9 mouse cellular contexts compared by ENCODE assay signal in genomic region chr2:170116704-170117281, GRCm38 (mm10). TPM values are rescaled to one million over a fixed set of nuclear protein-coding genes. Genes with fewer than 3 reads are reported as not detected.
DNase-seq lines count a peak whose midpoint lies in the region; ATAC-seq and TF ChIP-seq lines count a peak whose summit lies in the region.
"Had no signal": no experiment of that assay in that cellular context is flagged by ENCODE, and none has a peak within 500 bp of the region (broad histone marks: within the 10 kb centered on the region; RNA-seq: fewer than 3 reads in every experiment).

No protein-coding gene starts in this region.

- peaks cover 46% of the 10 kb centered on the region for H3K4me1 ChIP-seq in liver, embryonic 15.5 days (replicated peaks)

- H3K79me2 ChIP-seq in C2C12 (ENCODE audit: control insufficient read depth, insufficient read depth), result peaks cover 58% of the 10 kb centered on the region

- H3K36me3 ChIP-seq in C2C12 (ENCODE audit: control insufficient read depth, insufficient read depth), result peaks cover 72% of the 10 kb centered on the region
- H3K36me3 ChIP-seq in liver, embryonic 15.5 days (replicated peaks), result peaks cover 95% of the 10 kb centered on the region

- 23% methylated on average over 4 of the region's 4 CpGs for WGBS in liver, embryonic 15.5 days (ENCODE audit: insufficient replicate concordance)

- no peak overlapping the region for H3K4me2 ChIP-seq in liver, embryonic 15.5 days
- H3K4me2 ChIP-seq: heart, embryonic 15.5 days had no signal

- peak; percentile 2 for TF ChIP-seq CTCF in C2C12 (IDR thresholded peaks at IDR 0.05; ENCODE audit: control insufficient read depth, insufficient read depth, insufficient read length)

- H3K79me3 ChIP-seq in C2C12 (ENCODE audit: low read depth), result peaks cover 20% of the 10 kb centered on the region

- peak; percentile 91 for DNase-seq in NIH3T3 (ENCODE audit: low read depth)
- DNase-seq in embryo, embryonic 10 days (ENCODE audit: low spot score), result peak; percentile 55
- peak; percentile 50 to 51 for DNase-seq in gastrocnemius, adult 8-10 months (ENCODE audit: low spot score in 2 of 2)
- peak; percentile 64 to 75 for DNase-seq in kidney, postnatal 4 days
- DNase-seq in ovary, postnatal 14 days (ENCODE audit: low spot score), result peak; percentile 61
- peak; percentile 76 for DNase-seq in thymus, postnatal 25 days

- no peak overlapping the region for H3K4me3 ChIP-seq in C2C12 (ENCODE audit: insufficient read depth, poor library complexity, severe bottlenecking)
- no peak overlapping the region for H3K4me3 ChIP-seq in liver, embryonic 15.5 days (replicated peaks)
- H3K4me3 ChIP-seq: heart, embryonic 15.5 days had no signal

- no peak for ATAC-seq in liver, embryonic 15.5 days (ENCODE audit: insufficient read depth)

- no peaks in the 10 kb centered on the region for H3K27me3 ChIP-seq in C2C12 (ENCODE audit: control insufficient read depth, insufficient read depth, insufficient read length)
- no peaks in the 10 kb centered on the region for H3K27me3 ChIP-seq in liver, embryonic 15.5 days
- H3K27me3 ChIP-seq: heart, embryonic 15.5 days had no signal

- no peak overlapping the region for H3K9ac ChIP-seq in liver, embryonic 15.5 days
- H3K9ac ChIP-seq: heart, embryonic 15.5 days had no signal

- no peak overlapping the region for H3ac ChIP-seq in C2C12 (ENCODE audit: control insufficient read depth, insufficient read length, low read depth)

- no peaks in the 10 kb centered on the region for H3K9me3 ChIP-seq in liver, embryonic 15.5 days (replicated peaks)
- H3K9me3 ChIP-seq: heart, embryonic 15.5 days had no signal

- H3K27ac ChIP-seq in liver, embryonic 15.5 days (replicated peaks), result peak overlapping the region; percentile 33; the same call in 1 of the 2 replicates
- H3K27ac ChIP-seq: heart, embryonic 15.5 days had no signal

TF ChIP-seq in C2C12, 6 proteins besides CTCF, POLR2A, EP300 and RAD21:
- TF ChIP-seq MAX (IDR thresholded peaks at IDR 0.05) (no peak), MYOG (IDR thresholded peaks at IDR 0.05; ENCODE audit: control insufficient read depth, extremely low read depth, insufficient read length) (no peak), CEBPB (IDR thresholded peaks at IDR 0.05; ENCODE audit: low read depth) (no peak), MYOD1 (IDR thresholded peaks at IDR 0.05; ENCODE audit: control insufficient read depth, insufficient read length, low read depth) (no peak)

RNA-seq across cellular contexts. Expression of gene Zfp217, which starts 31.1 kb away (rescaled TPM):
- 4.2 TPM for polyA plus RNA-seq in C2C12 (2012; fragmentation: generic; extraction: Trizol)
- total RNA-seq in gastrocnemius, adult 8-10 months (2022), result 1 to 10 TPM; 5.9 to 7.5 (median 6.7) TPM
- 3.4 and 4.7 TPM in 2 replicates for polyA plus RNA-seq in liver, embryonic 15.5 days (2015; fragmentation: Nextera tagmentation; extraction: Ambion mirVana)
